Mouse (Mus musculus) limb, embryonic 15.5 days (tissue): ENCODE measurements at regions not wholly inside any gene's neighbourhood (a gene's known extent, or its start where the extent isn't known, plus 50 kb on each side); places are given as distances from the start of the nearest gene placed in this dataset.

ENCODE experiments used
- ATAC-seq: fragments of 200-750 bp; cut with Nextera tagmentation; 2 replicates; pipeline ENCODE4 v1.8.0; 2017; ENCODE audit warnings: low read depth, moderate TSS enrichment; ENCODE audit not compliant: insufficient number of reproducible peaks, low FRiP score, low TSS enrichment
- H3K27ac ChIP-seq: fragments of 300-500 bp; sonication (generic); 2 replicates; pipeline ENCODE4 v1.5.1; 2015; ENCODE audit warnings: moderate library complexity, mild to moderate bottlenecking, inconsistent platforms
- H3K27me3 ChIP-seq: fragments of 300-500 bp; sonication (generic); 2 replicates; pipeline ENCODE4 v1.6.1; 2015; ENCODE audit warnings: inconsistent platforms
- H3K36me3 ChIP-seq: fragments of 300-500 bp; sonication (generic); 2 replicates; pipeline ENCODE4 v1.6.1; 2015; ENCODE audit warnings: inconsistent platforms
- H3K4me1 ChIP-seq: fragments of 300-500 bp; sonication (generic); 2 replicates; pipeline ENCODE4 v1.6.1; 2015; ENCODE audit warnings: inconsistent platforms
- H3K4me2 ChIP-seq: fragments of 300-500 bp; sonication (generic); 2 replicates; pipeline ENCODE4 v1.6.1; 2015; ENCODE audit warnings: mild to moderate bottlenecking, inconsistent platforms
- H3K4me3 ChIP-seq: fragments of 300-500 bp; sonication (generic); 2 replicates; pipeline ENCODE4 v1.5.1; 2015; ENCODE audit warnings: mild to moderate bottlenecking, inconsistent platforms
- H3K9ac ChIP-seq: fragments of 300-500 bp; sonication (generic); 2 replicates; pipeline ENCODE4 v1.6.1; 2015; ENCODE audit warnings: inconsistent platforms
- H3K9me3 ChIP-seq: fragments of 300-500 bp; sonication (generic); 2 replicates; pipeline ENCODE4 v1.6.1; 2016; ENCODE audit warnings: inconsistent platforms
- WGBS: fragments of 180-500 bp; shearing (Covaris S2); methylation state at CpG from one replicate; pipeline ENCODE4 v1.1.7; 2015; 5-methylcytosine and 5-hydroxymethylcytosine counted together

GRCm38 (mm10) chr7:121214181-121214580 lies 132.7 kb downstream of the Otoa start:
- Histone ChIP-seq H3K27me3 (no peaks in the 10 kb centered on the region), H3K36me3 (no peaks in the 10 kb centered on the region), H3K9ac (no peak overlapping the region), H3K4me2 (no peak overlapping the region), H3K4me1 (no peaks in the 10 kb centered on the region), H3K9me3 (no peaks in the 10 kb centered on the region), H3K27ac (no peak overlapping the region), H3K4me3 (no peak overlapping the region)
- WGBS = 79% methylated on average over 8 of the region's 8 CpGs
- no peak for ATAC-seq

- Histone ChIP-seq H3K36me3 (no peaks in the 10 kb centered on the region), H3K27ac (no peak overlapping the region; the same call in 1 of the 2 replicates), H3K9ac (no peak overlapping the region), H3K4me2 (no peak overlapping the region), H3K27me3 (no peaks in the 10 kb centered on the region), H3K4me3 (no peak overlapping the region), H3K4me1 (no peaks in the 10 kb centered on the region), H3K9me3 (no peaks in the 10 kb centered on the region)
- WGBS = 78% methylated on average over 3 of the region's 3 CpGs
- ATAC-seq = no peak
Observed at GRCm38 (mm10) chr7:121215032-121215431, 133.6 kb downstream of the Otoa start.

GRCm38 (mm10) chr7:121215735-121216134 lies 134.3 kb downstream of the Otoa start:
- H3K4me1 ChIP-seq = no peaks in the 10 kb centered on the region
- no peak for ATAC-seq
- WGBS = 68% methylated on average over 1 of the region's 1 CpGs
- H3K9me3 ChIP-seq = no peaks in the 10 kb centered on the region
- H3K27me3 ChIP-seq = no peaks in the 10 kb centered on the region
- H3K4me2 ChIP-seq = no peak overlapping the region
- no peak overlapping the region for H3K27ac ChIP-seq
- no peaks in the 10 kb centered on the region for H3K36me3 ChIP-seq
- no peak overlapping the region for H3K9ac ChIP-seq
- no peak overlapping the region for H3K4me3 ChIP-seq

- no peaks in the 10 kb centered on the region for H3K27me3 ChIP-seq
- WGBS = 73% methylated on average over 10 of the region's 10 CpGs
- H3K4me1 ChIP-seq = no peaks in the 10 kb centered on the region
- H3K4me2 ChIP-seq = no peak overlapping the region
- H3K9me3 ChIP-seq = no peaks in the 10 kb centered on the region
- H3K36me3 ChIP-seq = no peaks in the 10 kb centered on the region
- no peak overlapping the region for H3K4me3 ChIP-seq
- ATAC-seq = no peak
- no peak overlapping the region for H3K9ac ChIP-seq
- H3K27ac ChIP-seq = no peak overlapping the region
Observed at GRCm38 (mm10) chr7:121218031-121218430, 136.6 kb downstream of the Otoa start.

- Histone ChIP-seq H3K36me3 (no peaks in the 10 kb centered on the region), H3K27me3 (no peaks in the 10 kb centered on the region), H3K9ac (no peak overlapping the region), H3K4me3 (no peak overlapping the region), H3K9me3 (no peaks in the 10 kb centered on the region), H3K27ac (no peak overlapping the region), H3K4me2 (no peak overlapping the region), H3K4me1 (no peaks in the 10 kb centered on the region)
- ATAC-seq = no peak
- WGBS = 92% methylated on average over 7 of the region's 7 CpGs
Observed at GRCm38 (mm10) chr7:121221158-121221557, 139.7 kb downstream of the Otoa start.

- no peak overlapping the region for H3K27ac ChIP-seq
- H3K27me3 ChIP-seq = no peaks in the 10 kb centered on the region
- no peaks in the 10 kb centered on the region for H3K9me3 ChIP-seq
- no peak overlapping the region for H3K4me3 ChIP-seq
- ATAC-seq = peak; percentile 35; the same call in 1 of the 2 replicates
- H3K4me1 ChIP-seq = no peaks in the 10 kb centered on the region
- WGBS = 69% methylated on average over 3 of the region's 3 CpGs
- no peak overlapping the region for H3K9ac ChIP-seq
- H3K36me3 ChIP-seq = no peaks in the 10 kb centered on the region
- H3K4me2 ChIP-seq = no peak overlapping the region
Observed at GRCm38 (mm10) chr7:121231881-121232280, 150.4 kb downstream of the Otoa start.

GRCm38 (mm10) chr7:121234831-121235230 lies 153.4 kb downstream of the Otoa start:
- ATAC-seq = no peak

GRCm38 (mm10) chr7:121239731-121240130 lies 151.9 kb upstream of the Hs3st2 start:
- H3K27me3 ChIP-seq = no peaks in the 10 kb centered on the region; the same call in 1 of the 2 replicates
- no peaks in the 10 kb centered on the region for H3K9me3 ChIP-seq
- ATAC-seq = no peak
- no peaks in the 10 kb centered on the region for H3K36me3 ChIP-seq
- H3K9ac ChIP-seq = no peak overlapping the region
- no peak overlapping the region for H3K4me2 ChIP-seq
- H3K27ac ChIP-seq = no peak overlapping the region
- H3K4me3 ChIP-seq = no peak overlapping the region
- no peaks in the 10 kb centered on the region for H3K4me1 ChIP-seq
- WGBS = 77% methylated on average over 6 of the region's 6 CpGs

More at GRCm38 (mm10) chr7:121234831-121235230, 153.4 kb downstream of the Otoa start:
- no peak overlapping the region for H3K4me3 ChIP-seq
- H3K9me3 ChIP-seq = no peaks in the 10 kb centered on the region
- H3K9ac ChIP-seq = no peak overlapping the region
- no peaks in the 10 kb centered on the region for H3K36me3 ChIP-seq
- no peak overlapping the region for H3K27ac ChIP-seq
- H3K27me3 ChIP-seq = no peaks in the 10 kb centered on the region
- no peak overlapping the region for H3K4me2 ChIP-seq
- 81% methylated on average over 6 of the region's 6 CpGs for WGBS
- no peaks in the 10 kb centered on the region for H3K4me1 ChIP-seq

- WGBS = 73% methylated on average over 6 of the region's 6 CpGs
- H3K9me3 ChIP-seq = no peaks in the 10 kb centered on the region
- H3K4me1 ChIP-seq = no peaks in the 10 kb centered on the region
- no peak for ATAC-seq
- no peaks in the 10 kb centered on the region for H3K36me3 ChIP-seq
- no peaks in the 10 kb centered on the region; the same call in 1 of the 2 replicates for H3K27me3 ChIP-seq
- H3K27ac ChIP-seq = no peak overlapping the region
- no peak overlapping the region for H3K4me3 ChIP-seq
- H3K9ac ChIP-seq = no peak overlapping the region
- H3K4me2 ChIP-seq = no peak overlapping the region
Observed at GRCm38 (mm10) chr7:121247845-121248244, 143.8 kb upstream of the Hs3st2 start.

GRCm38 (mm10) chr7:121257466-121257865 lies 134.2 kb upstream of the Hs3st2 start:
- Histone ChIP-seq H3K9ac (no peak overlapping the region), H3K36me3 (no peaks in the 10 kb centered on the region), H3K4me3 (no peak overlapping the region), H3K4me1 (no peaks in the 10 kb centered on the region), H3K27me3 (no peaks in the 10 kb centered on the region), H3K9me3 (no peaks in the 10 kb centered on the region), H3K27ac (no peak overlapping the region), H3K4me2 (no peak overlapping the region)
- no peak for ATAC-seq
- WGBS = 60% methylated on average over 2 of the region's 2 CpGs

GRCm38 (mm10) chr7:121258826-121259496 lies 132.7 kb upstream of the Hs3st2 start:
- no peaks in the 10 kb centered on the region for H3K4me1 ChIP-seq
- H3K9ac ChIP-seq = no peak overlapping the region
- no peaks in the 10 kb centered on the region for H3K9me3 ChIP-seq
- H3K4me3 ChIP-seq = no peak overlapping the region
- WGBS = 47% methylated on average over 12 of the region's 12 CpGs
- no peaks in the 10 kb centered on the region for H3K36me3 ChIP-seq
- H3K4me2 ChIP-seq = no peak overlapping the region
- no peak for ATAC-seq
- H3K27me3 ChIP-seq = no peaks in the 10 kb centered on the region
- no peak overlapping the region for H3K27ac ChIP-seq

- no peak for ATAC-seq
- H3K36me3 ChIP-seq = no peaks in the 10 kb centered on the region
- no peaks in the 10 kb centered on the region for H3K9me3 ChIP-seq
- 79% methylated on average over 21 of the region's 21 CpGs for WGBS
- no peak overlapping the region for H3K4me3 ChIP-seq
- no peak overlapping the region for H3K27ac ChIP-seq
- no peaks in the 10 kb centered on the region for H3K27me3 ChIP-seq
- no peaks in the 10 kb centered on the region for H3K4me1 ChIP-seq
- H3K4me2 ChIP-seq = no peak overlapping the region
- no peak overlapping the region for H3K9ac ChIP-seq
Observed at GRCm38 (mm10) chr7:121259497-121260009, 132.1 kb upstream of the Hs3st2 start.
